Mouse (Mus musculus) urinary bladder, postnatal 25 days (tissue): ENCODE results near the gene Nars2.

Experiments
- DNase-seq: peaks from one replicate; pipeline ENCODE4 v3.0.0; 2022; ENCODE audit warnings: low spot score

Gene Nars2

GRCm38 (mm10) chr7:96971027-96971996, 20.0 kb downstream of the Nars2 start:
- DNase-seq, result no peak

- DNase-seq, result no peak
These were observed 21.0 kb downstream of the Nars2 start for GRCm38 (mm10) chr7:96972138-96972904.

GRCm38 (mm10) chr7:96975914-96976313, 24.6 kb downstream of the Nars2 start:
- DNase-seq, result no peak

GRCm38 (mm10) chr7:96977209-96977608, 25.9 kb downstream of the Nars2 start:
- no peak for DNase-seq

GRCm38 (mm10) chr7:96981366-96981765, 30.1 kb downstream of the Nars2 start:
- no peak for DNase-seq

- DNase-seq, result no peak
These were observed 32.5 kb downstream of the Nars2 start for GRCm38 (mm10) chr7:96983660-96984347.

GRCm38 (mm10) chr7:96985798-96986197, 34.5 kb downstream of the Nars2 start:
- DNase-seq, result no peak

GRCm38 (mm10) chr7:96986795-96987445, 35.6 kb downstream of the Nars2 start:
- no peak for DNase-seq

GRCm38 (mm10) chr7:96987676-96988075, 36.4 kb downstream of the Nars2 start:
- no peak for DNase-seq

GRCm38 (mm10) chr7:97012956-97013355, 61.7 kb downstream of the Nars2 start:
- DNase-seq, result no peak

- no peak for DNase-seq
These were observed 66.7 kb downstream of the Nars2 start for GRCm38 (mm10) chr7:97018005-97018404.

GRCm38 (mm10) chr7:97018418-97018817, 67.1 kb downstream of the Nars2 start:
- no peak for DNase-seq

- no peak for DNase-seq
These were observed 68.0 kb downstream of the Nars2 start for GRCm38 (mm10) chr7:97019303-97019702.

GRCm38 (mm10) chr7:97026772-97027358, 75.6 kb downstream of the Nars2 start:
- no peak for DNase-seq

- no peak for DNase-seq
These were observed 77.8 kb downstream of the Nars2 start for GRCm38 (mm10) chr7:97029151-97029550.

- DNase-seq, result no peak
These were observed 81.1 kb downstream of the Nars2 start for GRCm38 (mm10) chr7:97032412-97032811.

- no peak for DNase-seq
These were observed 88.3 kb downstream of the Nars2 start for GRCm38 (mm10) chr7:97039641-97040040.

- no peak for DNase-seq
These were observed 90.7 kb downstream of the Nars2 start for GRCm38 (mm10) chr7:97041868-97042449.

GRCm38 (mm10) chr7:97042981-97043380, 91.7 kb downstream of the Nars2 start:
- no peak for DNase-seq

- DNase-seq, result no peak
These were observed 109.7 kb downstream of the Nars2 start for GRCm38 (mm10) chr7:97060966-97061365.

- no peak for DNase-seq
These were observed 120.2 kb downstream of the Nars2 start for GRCm38 (mm10) chr7:97071512-97071911.
